Mouse (Mus musculus): ENCODE results near the gene Olfr834. TPM values are rescaled to one million over a fixed set of nuclear protein-coding genes. Genes with fewer than 3 reads are reported as not detected.

The Olfr834 gene
- polyA plus RNA-seq (2012; fragmentation: generic; extraction: Trizol), result not detected

DNA sequence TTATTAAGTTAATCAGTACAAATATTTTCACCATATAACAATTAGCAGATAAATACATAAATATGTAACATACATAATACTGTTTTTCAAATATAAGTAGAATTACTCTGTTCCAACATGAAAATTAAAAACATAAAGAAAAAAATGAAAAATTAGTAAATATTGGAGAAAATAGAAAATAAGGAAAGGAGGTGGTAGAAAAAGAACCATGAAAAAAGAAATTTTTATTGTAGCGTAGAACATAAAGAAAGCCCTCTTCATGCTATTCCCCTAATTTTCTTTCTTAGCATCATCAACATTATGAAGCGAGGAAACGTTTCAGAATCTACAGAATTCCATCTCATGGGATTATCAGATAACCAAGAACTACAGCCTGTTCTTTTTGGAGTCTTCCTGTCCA, at the start of gene Olfr834:
Gene Olfr834 (plus strand): TSS at position 301 of the 400 bp plus-strand sequence.

DNA sequence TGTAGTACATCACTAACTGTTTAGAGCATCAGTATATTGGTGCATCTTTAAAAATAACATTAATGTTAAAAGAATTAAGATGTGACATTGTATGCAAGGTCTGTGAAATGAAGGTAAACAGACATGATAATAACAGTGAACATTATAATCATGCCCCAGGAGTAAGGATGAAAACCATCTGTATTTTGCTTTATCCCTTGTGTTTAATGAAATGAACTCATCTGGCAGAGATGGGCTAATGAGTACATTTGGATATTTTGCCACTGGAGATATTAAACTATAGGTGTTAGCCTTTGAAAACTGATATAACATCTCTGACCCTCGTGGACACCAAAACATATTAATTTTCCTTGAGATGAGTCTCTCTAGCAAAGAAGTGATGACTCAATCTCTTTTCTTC, 44.6 kb downstream of the Olfr834 start, which contains the start of gene Olfr835:
Gene Olfr835 (plus strand): TSS at position 301 of the 400 bp plus-strand sequence.

Other genes starting within 250 kb of the Olfr834 start
- gene Olfr24, start 224.0 kb upstream of the Olfr834 start, polyA plus RNA-seq (2012; fragmentation: generic; extraction: Trizol), result not detected
- gene Olfr828, start 168.5 kb upstream of the Olfr834 start, polyA plus RNA-seq (2012; fragmentation: generic; extraction: Trizol), result not detected
- not detected for gene Olfr829, start 133.1 kb upstream of the Olfr834 start, polyA plus RNA-seq (2012; fragmentation: generic; extraction: Trizol)
- not detected for gene Olfr830, start 113.3 kb upstream of the Olfr834 start, polyA plus RNA-seq (2012; fragmentation: generic; extraction: Trizol)
- not detected for gene Olfr832, start 50.9 kb upstream of the Olfr834 start, polyA plus RNA-seq (2012; fragmentation: generic; extraction: Trizol)
- gene Olfr835, start 44.7 kb downstream of the Olfr834 start, polyA plus RNA-seq (2012; fragmentation: generic; extraction: Trizol), result not detected
- gene Olfr836, start 132.4 kb downstream of the Olfr834 start, polyA plus RNA-seq (2012; fragmentation: generic; extraction: Trizol), result not detected
- gene Olfr837, start 148.3 kb downstream of the Olfr834 start, polyA plus RNA-seq (2012; fragmentation: generic; extraction: Trizol), result not detected
- under 1 TPM in 1 of 2 experiments, not detected in 1; 0.02 TPM for gene Olfr839-ps1, start 189.3 kb downstream of the Olfr834 start, polyA plus RNA-seq (2012; fragmentation: generic; extraction: Trizol)